In genomic region chr1:186177019-186177418, GRCm38 (mm10) we compare ENCODE assay signal across 17 mouse cellular contexts.
"Had no signal": no experiment of that assay in that cellular context is flagged by ENCODE, and none has a peak within 500 bp of the region (broad histone marks: within the 10 kb centered on the region; RNA-seq: fewer than 3 reads in every experiment).

No protein-coding gene starts in this region.

- H3K4me1 ChIP-seq: liver, embryonic 12.5 days; midbrain, embryonic 10.5 days; midbrain, embryonic 12.5 days had no signal

- H3K4me3 ChIP-seq: liver, embryonic 12.5 days; midbrain, embryonic 10.5 days; midbrain, embryonic 12.5 days; myocyte; neural tube, embryonic 13.5 days; neural tube, embryonic 15.5 days had no signal

- H3K36me3 ChIP-seq: liver, embryonic 12.5 days; midbrain, embryonic 10.5 days; midbrain, embryonic 12.5 days; neural tube, embryonic 13.5 days; neural tube, embryonic 15.5 days had no signal

- H3K9me3 ChIP-seq: liver, embryonic 12.5 days; midbrain, embryonic 10.5 days; neural tube, embryonic 13.5 days; neural tube, embryonic 15.5 days had no signal

- DNase-seq: midbrain, embryonic 14.5 days; retina, postnatal 1 day; right cerebral cortex, adult 18-20 months; right cerebral cortex, postnatal 25 days; right cerebral cortex, postnatal 4 days; spleen, adult 18-20 months; thymus, adult 18-20 months; thymus, postnatal 14 days; thymus, postnatal 36 days had no signal

- H3K4me2 ChIP-seq: liver, embryonic 12.5 days; midbrain, embryonic 12.5 days; neural tube, embryonic 13.5 days; neural tube, embryonic 15.5 days had no signal

- H3K27me3 ChIP-seq: liver, embryonic 12.5 days; midbrain, embryonic 12.5 days; neural tube, embryonic 13.5 days; neural tube, embryonic 15.5 days had no signal

- H3K9ac ChIP-seq: liver, embryonic 12.5 days; liver, embryonic 14.5 days; midbrain, embryonic 12.5 days; neural tube, embryonic 13.5 days; neural tube, embryonic 15.5 days had no signal

- ATAC-seq: liver, embryonic 12.5 days; midbrain, embryonic 16.5 days had no signal

- H3K27ac ChIP-seq: liver, embryonic 12.5 days; liver, embryonic 14.5 days; midbrain, embryonic 10.5 days; midbrain, embryonic 12.5 days; neural tube, embryonic 13.5 days; neural tube, embryonic 15.5 days had no signal
